Mouse (Mus musculus): ENCODE results near the gene Il21.

Gene Il21

GRCm38 (mm10) chr3:37191953-37192352, 40.5 kb downstream of the Il21 start:
- no peak for DNase-seq (ENCODE audit: low read depth, low spot score)

GRCm38 (mm10) chr3:37185534-37185933, 46.9 kb downstream of the Il21 start:
- no peak for DNase-seq (ENCODE audit: low read depth, low spot score)

DNA sequence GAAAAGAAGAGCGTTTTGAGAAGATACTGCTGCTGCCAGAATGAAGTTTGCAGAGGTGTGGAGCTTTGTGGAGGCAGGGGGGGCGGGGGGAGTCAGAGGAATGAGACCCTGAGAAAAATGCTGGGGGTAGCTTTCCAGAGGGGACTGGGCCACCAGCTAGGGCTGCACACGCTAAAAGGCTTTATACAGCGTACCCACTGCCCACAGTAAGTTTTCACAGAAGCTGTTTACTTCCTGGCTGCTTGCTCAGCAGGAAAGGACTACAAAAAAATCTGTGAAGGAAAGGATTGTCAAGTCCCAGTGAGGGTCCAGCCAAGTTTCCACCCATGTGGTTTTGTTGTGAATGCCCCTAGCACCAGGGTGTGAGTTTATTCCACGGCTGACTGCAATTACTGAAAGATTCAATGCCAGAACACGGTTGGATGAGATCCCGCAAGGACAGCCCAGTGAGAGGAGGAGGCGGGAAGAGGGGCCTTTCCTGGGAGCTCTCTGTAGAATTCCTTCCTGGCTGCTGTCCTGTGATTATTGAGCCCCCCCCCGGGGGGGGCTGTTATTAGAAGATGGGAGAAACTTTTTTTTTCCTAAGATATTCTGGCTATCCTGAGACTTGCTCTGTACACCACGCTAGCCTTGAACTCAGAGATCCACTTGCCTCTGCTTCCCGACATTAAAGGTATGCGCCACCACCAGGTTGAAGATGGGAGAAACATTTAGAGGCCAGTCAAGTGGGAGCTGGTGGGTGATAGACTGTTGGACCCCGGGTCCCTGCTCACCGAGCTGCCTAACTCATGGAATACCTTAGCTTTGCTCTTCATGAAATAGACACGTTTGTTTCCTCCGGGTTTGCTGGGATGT, 49.8 kb downstream of the Il21 start:
- DNase-seq (ENCODE audit: low read depth, low spot score): no peak

DNA sequence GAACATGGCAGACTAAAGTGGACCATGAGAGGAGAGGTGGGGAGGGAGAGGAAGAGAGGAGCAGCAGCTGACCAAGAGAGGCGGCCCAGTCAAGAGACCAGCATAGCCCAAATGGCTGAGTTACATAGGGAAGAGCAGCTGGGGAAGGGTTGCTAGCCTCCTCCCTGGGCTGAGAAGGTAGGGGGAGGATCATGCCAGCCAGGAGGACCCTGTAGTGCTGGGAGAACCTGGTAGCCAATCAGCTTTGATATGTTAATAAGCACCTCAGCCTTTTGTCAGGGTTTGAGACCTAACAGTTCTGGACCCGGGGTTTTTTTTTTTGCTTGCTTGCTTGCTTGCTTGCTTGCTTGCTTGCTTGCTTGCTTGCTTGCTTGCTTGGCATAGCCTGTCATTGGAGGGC, 51.4 kb downstream of the Il21 start:
- DNase-seq (ENCODE audit: low read depth, low spot score): no peak

GRCm38 (mm10) chr3:37180039-37180743, 52.2 kb downstream of the Il21 start:
- no peak for DNase-seq (ENCODE audit: low read depth, low spot score)

DNA sequence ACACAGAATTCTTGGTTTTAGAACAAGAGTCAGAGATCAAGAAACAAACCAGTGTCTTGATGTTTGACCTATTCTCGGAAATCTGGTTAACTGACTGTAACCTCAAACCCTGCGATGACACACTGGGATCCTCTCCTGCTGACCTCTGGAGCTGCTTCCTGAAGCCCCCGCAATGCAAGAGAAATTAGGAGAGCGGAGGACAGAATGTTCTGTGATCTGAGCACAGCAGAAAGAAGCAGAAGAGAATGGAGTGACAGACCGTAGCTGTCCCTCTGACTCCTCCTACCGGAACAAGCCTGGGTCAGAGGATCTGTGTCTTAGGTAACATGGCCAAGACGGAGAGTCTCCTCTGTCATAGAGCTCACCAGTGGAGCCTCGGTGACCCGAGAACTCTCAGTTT, 53.0 kb downstream of the Il21 start:
- DNase-seq (ENCODE audit: low read depth, low spot score): no peak

DNA sequence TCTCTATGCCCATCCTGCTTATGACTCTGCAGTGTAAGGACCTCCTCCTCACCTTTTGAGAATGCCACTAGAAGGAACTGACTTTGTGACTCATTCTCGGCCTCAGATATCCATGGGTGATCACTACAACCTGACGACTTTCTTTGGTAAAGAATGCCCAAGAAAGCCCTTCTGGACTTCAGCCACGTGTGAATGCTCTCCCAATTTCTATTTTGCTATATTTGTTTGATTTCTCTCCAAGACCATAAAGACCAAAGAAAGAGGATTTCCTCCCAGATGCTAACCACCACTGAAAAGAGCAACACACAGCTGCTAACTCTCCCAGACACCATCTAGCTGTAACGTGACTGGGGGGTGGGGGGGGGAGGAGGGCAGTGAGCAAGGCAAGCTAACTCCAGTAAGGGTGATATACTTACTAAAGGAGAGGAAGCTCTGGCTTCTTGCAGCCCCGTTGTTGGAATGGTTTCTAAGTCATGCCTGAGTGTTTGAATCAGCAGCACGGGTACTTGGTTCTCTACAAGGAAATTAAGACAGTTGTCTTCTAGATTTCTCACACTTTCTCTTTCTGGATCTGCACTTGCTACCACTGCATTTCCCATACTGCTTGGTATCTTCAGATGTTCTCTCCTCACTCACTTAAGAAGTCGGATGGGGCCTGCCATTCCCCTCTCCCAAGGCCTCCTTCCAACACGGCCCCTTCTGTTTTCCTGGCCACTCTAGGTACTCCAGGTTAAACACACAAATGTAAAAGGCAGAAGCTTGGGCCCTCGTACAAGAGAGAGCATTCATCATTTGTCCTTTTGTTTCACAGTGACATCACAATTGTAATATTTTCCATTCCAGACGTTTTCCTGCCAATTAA, 57.5 kb downstream of the Il21 start:
- DNase-seq (ENCODE audit: low read depth, low spot score): no peak

DNA sequence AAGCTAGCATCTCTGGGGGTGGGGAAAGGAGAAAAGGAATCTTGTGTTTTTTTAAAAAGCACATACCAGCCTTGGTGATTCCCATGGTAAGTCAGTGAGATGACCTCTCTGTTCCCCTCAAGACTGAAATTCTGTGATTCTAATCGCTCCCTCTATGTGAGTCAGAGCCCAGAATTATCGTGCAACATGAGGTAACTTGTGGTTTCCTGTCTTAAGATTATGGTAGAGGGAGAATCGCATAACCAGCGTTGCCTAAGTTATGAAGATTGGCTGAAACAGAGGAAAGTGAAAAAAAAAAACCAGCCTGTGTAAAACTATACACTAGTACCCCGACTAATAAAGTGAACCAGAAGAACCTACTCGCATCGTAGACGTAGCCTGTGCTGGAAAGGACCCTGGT, 59.2 kb downstream of the Il21 start:
- no peak for DNase-seq (ENCODE audit: low read depth, low spot score)
